Mouse (Mus musculus) forebrain, embryonic 11.5 days (tissue): ENCODE results near the gene Pip5k1a. TPM values are rescaled to one million over a fixed set of nuclear protein-coding genes. Genes with fewer than 3 reads are reported as not detected.
"Not testable (repeated sequence)": the region's sequence is repeated elsewhere in the genome, so short reads cannot be mapped to it uniquely, and the experiment has no call there.

Experiments used
- ATAC-seq: fragments of 200-750 bp; cut with Nextera tagmentation; replicated peaks from 2 replicates; pipeline ENCODE4 v1.8.0; 2017; ENCODE audit warnings: moderate TSS enrichment; ENCODE audit not compliant: low FRiP score
- DNase-seq: peaks from one replicate; pipeline ENCODE4 v3.0.0-alpha.2; 2017; ENCODE audit warnings: low spot score
- H3K27ac ChIP-seq: fragments of 300-500 bp; sonication (generic); 2 replicates; pipeline ENCODE4 v1.5.1; 2014; ENCODE audit warnings: low read depth, low read length
- H3K27me3 ChIP-seq: fragments of 300-500 bp; sonication (generic); 2 replicates; pipeline ENCODE4 v1.6.1; 2014; ENCODE audit warnings: mild to moderate bottlenecking, low read length, mixed read lengths; ENCODE audit not compliant: control insufficient read depth, insufficient read depth
- H3K36me3 ChIP-seq: fragments of 300-500 bp; sonication (generic); 2 replicates; pipeline ENCODE4 v1.6.1; 2014; ENCODE audit warnings: mild to moderate bottlenecking, low read length, moderate library complexity, mixed read lengths; ENCODE audit not compliant: control insufficient read depth, insufficient read depth
- H3K4me1 ChIP-seq: fragments of 300-500 bp; sonication (generic); replicated peaks from 2 replicates; pipeline ENCODE4 v1.6.1; 2014; ENCODE audit warnings: low read length, mixed read lengths; ENCODE audit not compliant: control insufficient read depth, insufficient read depth
- H3K4me2 ChIP-seq: fragments of 300-500 bp; sonication (generic); 2 replicates; pipeline ENCODE4 v1.6.1; 2014; ENCODE audit warnings: low read depth, mild to moderate bottlenecking, low read length, moderate library complexity, mixed read lengths; ENCODE audit not compliant: severe bottlenecking
- H3K4me3 ChIP-seq: fragments of 300-500 bp; sonication (generic); 2 replicates; pipeline ENCODE4 v1.5.1; 2014; ENCODE audit warnings: low read depth, low read length
- H3K9ac ChIP-seq: fragments of 300-500 bp; sonication (generic); 2 replicates; pipeline ENCODE4 v1.6.1; 2014; ENCODE audit warnings: low read length
- H3K9me3 ChIP-seq: fragments of 300-500 bp; sonication (generic); 2 replicates; pipeline ENCODE4 v1.6.1; 2016; ENCODE audit warnings: low read length, mixed read lengths; ENCODE audit not compliant: control insufficient read depth
- WGBS: fragments of 180-500 bp; shearing (Covaris S2); extraction: QIAGEN DNeasy Blood & Tissue Kit; methylation state at CpG from one replicate; pipeline ENCODE4 v1.1.7; 2014; 5-methylcytosine and 5-hydroxymethylcytosine counted together
- polyA plus RNA-seq: library from polyadenylated mRNA; unstranded; fragments of >200 nt; fragmentation: Nextera tagmentation; extraction: Ambion mirVana; gene quantifications from 2 replicates; pipeline ENCODE4 v1.2.1, GENCODE M21; 2014

Gene Pip5k1a
- polyA plus RNA-seq, 1 experiment from 2014 or later, result 13.7 TPM

GRCm38 (mm10) chr3:95027057-95027645 is 79.6 kb downstream of the Pip5k1a start:
- ATAC-seq, result no peak
- WGBS, result 59% methylated on average over 5 of the region's 5 CpGs
- no peak for DNase-seq
- H3K9ac ChIP-seq, result no peak overlapping the region
- H3K36me3 ChIP-seq, result peaks cover 4% of the 10 kb centered on the region; the same call in 1 of the 2 replicates
- H3K27ac ChIP-seq, result no peak overlapping the region
- H3K9me3 ChIP-seq, result no peaks in the 10 kb centered on the region
- no peak overlapping the region for H3K4me2 ChIP-seq
- H3K27me3 ChIP-seq, result no peaks in the 10 kb centered on the region
- no peaks in the 10 kb centered on the region; the same call in 1 of the 2 replicates for H3K4me1 ChIP-seq
- no peak overlapping the region for H3K4me3 ChIP-seq

- Histone ChIP-seq H3K9ac (no peak overlapping the region), H3K4me2 (no peak overlapping the region), H3K27ac (no peak overlapping the region), H3K9me3 (no peaks in the 10 kb centered on the region), H3K4me1 (no peaks in the 10 kb centered on the region; the same call in 1 of the 2 replicates), H3K27me3 (no peaks in the 10 kb centered on the region), H3K36me3 (no peaks in the 10 kb centered on the region), H3K4me3 (no peak overlapping the region)
- ATAC-seq, result no peak
- no peak for DNase-seq
- WGBS, result 54% methylated on average over 5 of the region's 5 CpGs
Measured at GRCm38 (mm10) chr3:95025202-95025601, 81.5 kb downstream of the Pip5k1a start.

DNA sequence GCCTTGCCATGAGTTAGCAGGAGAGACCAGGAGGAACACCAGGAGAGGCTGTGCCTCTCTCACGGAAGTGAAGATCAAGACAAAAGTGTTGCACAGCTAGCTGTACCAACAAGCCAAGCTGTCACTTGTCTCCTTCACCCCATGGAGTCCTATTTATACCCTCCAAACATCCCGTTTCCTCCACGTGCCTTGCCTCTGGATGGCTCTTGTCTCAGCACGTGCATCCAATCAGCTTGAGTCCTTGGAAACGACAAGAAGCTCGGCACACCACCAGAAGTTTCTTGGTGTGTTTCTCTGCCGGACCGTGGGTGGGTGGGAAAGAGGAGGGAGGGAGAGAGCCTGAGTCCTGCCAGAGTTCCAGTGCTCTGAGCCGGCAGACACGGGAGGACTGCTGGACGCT is 82.2 kb downstream of the Pip5k1a start:
- Histone ChIP-seq H3K4me3 (no peak overlapping the region), H3K9ac (no peak overlapping the region), H3K27me3 (no peaks in the 10 kb centered on the region), H3K4me2 (no peak overlapping the region), H3K9me3 (no peaks in the 10 kb centered on the region), H3K4me1 (no peaks in the 10 kb centered on the region; the same call in 1 of the 2 replicates), H3K27ac (no peak overlapping the region), H3K36me3 (no peaks in the 10 kb centered on the region)
- DNase-seq (no peak), ATAC-seq (no peak)
- WGBS, result 32% methylated on average over 11 of the region's 11 CpGs

DNA sequence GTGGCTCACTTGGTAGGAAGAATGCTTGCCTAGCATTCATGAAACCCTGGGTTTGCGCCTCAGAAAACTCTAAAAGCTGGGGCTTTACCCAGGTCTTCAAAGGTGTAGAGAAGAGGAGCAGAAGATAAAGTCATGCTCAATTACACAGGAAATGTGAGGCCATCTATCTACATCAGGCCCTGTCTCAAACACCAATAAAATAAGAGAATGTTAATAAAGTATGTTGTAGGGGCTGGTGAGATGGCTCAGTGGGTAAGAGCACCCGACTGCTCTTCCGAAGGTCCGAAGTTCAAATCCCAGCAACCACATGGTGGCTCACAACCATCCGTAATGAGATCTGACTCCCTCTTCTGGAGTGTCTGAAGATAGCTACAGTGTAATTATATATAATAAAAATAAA is 85.8 kb downstream of the Pip5k1a start:
- not testable (repeated sequence) for H3K4me3 ChIP-seq, ATAC-seq, H3K36me3 ChIP-seq, H3K9me3 ChIP-seq, H3K4me2 ChIP-seq, H3K4me1 ChIP-seq, DNase-seq, H3K9ac ChIP-seq, H3K27ac ChIP-seq, H3K27me3 ChIP-seq
- WGBS, result 97% methylated on average over 5 of the region's 5 CpGs

- ATAC-seq, result no peak
- Histone ChIP-seq H3K4me3 (no peak overlapping the region), H3K27me3 (no peaks in the 10 kb centered on the region), H3K36me3 (no peaks in the 10 kb centered on the region), H3K4me1 (peaks cover 9% of the 10 kb centered on the region; the same call in 1 of the 2 replicates), H3K9me3 (no peaks in the 10 kb centered on the region), H3K27ac (no peak overlapping the region), H3K4me2 (no peak overlapping the region), H3K9ac (no peak overlapping the region)
- DNase-seq, result no peak
- 85% methylated on average over 2 of the region's 2 CpGs for WGBS
Measured at GRCm38 (mm10) chr3:95018741-95019140, 88.0 kb downstream of the Pip5k1a start.

DNA sequence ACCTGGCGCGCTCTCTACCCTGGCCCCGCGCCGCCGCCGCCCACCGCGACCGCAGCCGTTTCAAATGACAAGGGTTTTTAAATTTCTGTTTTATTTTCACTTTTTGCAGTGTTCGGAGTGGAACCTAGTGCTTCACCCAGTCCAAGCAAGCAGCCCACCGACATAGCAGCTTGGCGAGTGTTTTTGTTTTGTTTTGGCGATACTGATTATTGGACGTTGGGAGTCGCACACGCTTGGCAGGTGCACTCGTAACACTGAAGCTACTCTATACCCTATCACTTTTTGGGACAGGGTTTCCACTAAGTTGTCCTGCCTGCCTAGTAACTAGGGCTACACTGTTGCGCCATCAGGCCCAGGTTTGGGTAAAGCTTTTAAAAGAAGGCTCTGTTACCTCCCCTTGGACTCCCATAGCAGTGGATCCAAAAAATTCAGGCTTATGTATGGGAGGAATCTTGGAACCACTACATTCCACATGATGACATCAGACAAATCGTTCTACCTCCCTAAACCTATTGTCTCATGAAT is 90.1 kb downstream of the Pip5k1a start:
- H3K27ac ChIP-seq, result peak overlapping the region; percentile 96
- peaks cover 2% of the 10 kb centered on the region; the same call in 1 of the 2 replicates for H3K36me3 ChIP-seq
- DNase-seq (no peak), ATAC-seq (no peak)
- H3K27me3 ChIP-seq, result no peaks in the 10 kb centered on the region
- peak overlapping the region; percentile 98 for H3K4me2 ChIP-seq
- 5% methylated on average over 21 of the region's 21 CpGs for WGBS
- peak overlapping the region; percentile 85 for H3K4me3 ChIP-seq
- no peaks in the 10 kb centered on the region for H3K9me3 ChIP-seq
- H3K9ac ChIP-seq, result peak overlapping the region; percentile 74
- H3K4me1 ChIP-seq, result peaks cover 11% of the 10 kb centered on the region; the same call in 1 of the 2 replicates

GRCm38 (mm10) chr3:95015891-95016531 is 90.7 kb downstream of the Pip5k1a start:
- Histone ChIP-seq H3K27me3 (no peaks in the 10 kb centered on the region), H3K4me3 (peak overlapping the region; percentile 85), H3K4me1 (peaks cover 11% of the 10 kb centered on the region; the same call in 1 of the 2 replicates), H3K4me2 (peak overlapping the region; percentile 98), H3K9me3 (no peaks in the 10 kb centered on the region), H3K27ac (peak overlapping the region; percentile 96), H3K9ac (peak overlapping the region; percentile 74), H3K36me3 (peaks cover 4% of the 10 kb centered on the region)
- peak; percentile 91 for DNase-seq
- under 1% methylated on average over 40 of the region's 40 CpGs for WGBS
- peak; percentile 65 for ATAC-seq

GRCm38 (mm10) chr3:95015337-95015872 is 91.3 kb downstream of the Pip5k1a start, which contains the start of gene Zfp687:
Zfp687 (minus strand) TSS chr3:95015448.
- DNase-seq (peak; percentile 98), ATAC-seq (peak; percentile 99)
- Histone ChIP-seq H3K4me2 (peak within 1 kb of the TSS; percentile 98), H3K36me3 (peaks cover 10% of the 10 kb centered on the region), H3K27me3 (no peaks in the 10 kb centered on the region), H3K27ac (peak within 1 kb of the TSS; percentile 96), H3K4me1 (peaks cover 11% of the 10 kb centered on the region; the same call in 1 of the 2 replicates), H3K4me3 (peak within 1 kb of the TSS; percentile 85), H3K9ac (peak within 1 kb of the TSS; percentile 83), H3K9me3 (no peaks in the 10 kb centered on the region)
- under 1% methylated on average over 31 of the region's 37 CpGs for WGBS
